Mouse (Mus musculus): ENCODE results near the gene Efcab7. TPM values are rescaled to one million over a fixed set of nuclear protein-coding genes. Genes with fewer than 3 reads are reported as not detected.

Gene Efcab7
- polyA plus RNA-seq (2012; fragmentation: generic; extraction: Trizol): 1 to 10 TPM in 1 of 2 experiments, under 1 TPM in 1; 0.23 to 4.9 TPM

GRCm38 (mm10) chr4:99829094-99830073 lies at the start of gene Efcab7:
TSS of gene Efcab7 (plus strand) at chr4:99829198.

GRCm38 (mm10) chr4:99929149-99929612 lies 100.2 kb downstream of the Efcab7 start, which contains the start of gene Pgm1:
TSS of gene Pgm1 (plus strand) at chr4:99929414.

GRCm38 (mm10) chr4:99929613-99930517 lies 100.9 kb downstream of the Efcab7 start, which contains the start of gene Itgb3bp:
TSS of gene Itgb3bp (minus strand) at chr4:99929813.

Other genes with a start within 250 kb of the Efcab7 start
- gene Foxd3, start 172.9 kb upstream of the Efcab7 start, polyA plus RNA-seq (2012; fragmentation: generic; extraction: Trizol): not detected
- gene Alg6, start 113.5 kb upstream of the Efcab7 start, polyA plus RNA-seq (2012; fragmentation: generic; extraction: Trizol): 1 to 10 TPM in 1 of 2 experiments, under 1 TPM in 1; 0.36 to 4.1 TPM
- gene Pgm1, start 100.2 kb downstream of the Efcab7 start, polyA plus RNA-seq (2012; fragmentation: generic; extraction: Trizol): 10 to 100 TPM; 34.3 to 67.0 TPM
- 1 to 10 TPM in 1 of 2 experiments, under 1 TPM in 1; 0.63 to 6.6 TPM for gene Itgb3bp, start 100.6 kb downstream of the Efcab7 start, polyA plus RNA-seq (2012; fragmentation: generic; extraction: Trizol)